Mouse (Mus musculus): ENCODE measurements around the gene Gm49361.

GRCm38 (mm10) chr14:57622934-57623333 is 123.0 kb downstream of the Gm49361 start:
- no peak for TF ChIP-seq CTCF (IDR thresholded peaks at IDR 0.05)
- TF ChIP-seq POLR2A (IDR thresholded peaks at IDR 0.05; ENCODE audit: insufficient read depth, low read depth, low read length): no peak
